Mouse (Mus musculus): Measurements from ENCODE around the gene Zdhhc4. TPM values are rescaled to one million over a fixed set of nuclear protein-coding genes. Genes with fewer than 3 reads are reported as not detected.

The Zdhhc4 gene
- polyA plus RNA-seq, 1 experiment from 2014 or later = 72.7 TPM

GRCm38 (mm10) chr5:143272108-143272507 is 56.9 kb downstream of the Zdhhc4 start:
- Histone ChIP-seq H3K27me3 (ENCODE audit: control insufficient read depth, insufficient read depth, low read depth, low read length) (peaks cover 3% of the 10 kb centered on the region; the same call in 1 of the 2 replicates), H3K9me3 (ENCODE audit: control insufficient read depth, low read length) (no peaks in the 10 kb centered on the region), H3K27ac (ENCODE audit: low read length) (no peak overlapping the region), H3K4me3 (ENCODE audit: low read length) (no peak overlapping the region), H3K36me3 (ENCODE audit: control insufficient read depth, insufficient read depth, low read length) (no peaks in the 10 kb centered on the region), H3K4me1 (replicated peaks; ENCODE audit: control insufficient read depth, insufficient read depth, low read length) (peaks cover 11% of the 10 kb centered on the region), H3K4me2 (ENCODE audit: low read depth, low read length) (no peak overlapping the region), H3K9ac (ENCODE audit: low read length) (no peak overlapping the region)
- no peak for ATAC-seq (ENCODE audit: low read depth)
- 73% methylated on average over 3 of the region's 3 CpGs for WGBS

GRCm38 (mm10) chr5:143271642-143272041 is 57.4 kb downstream of the Zdhhc4 start:
- Histone ChIP-seq H3K27ac (ENCODE audit: low read length) (no peak overlapping the region), H3K9ac (ENCODE audit: low read length) (no peak overlapping the region), H3K9me3 (ENCODE audit: control insufficient read depth, low read length) (no peaks in the 10 kb centered on the region), H3K27me3 (ENCODE audit: control insufficient read depth, insufficient read depth, low read depth, low read length) (peaks cover 3% of the 10 kb centered on the region; the same call in 1 of the 2 replicates), H3K4me1 (replicated peaks; ENCODE audit: control insufficient read depth, insufficient read depth, low read length) (peaks cover 11% of the 10 kb centered on the region), H3K4me3 (ENCODE audit: low read length) (no peak overlapping the region), H3K4me2 (ENCODE audit: low read depth, low read length) (no peak overlapping the region), H3K36me3 (ENCODE audit: control insufficient read depth, insufficient read depth, low read length) (no peaks in the 10 kb centered on the region)
- ATAC-seq (ENCODE audit: low read depth) = no peak
- WGBS = 81% methylated on average over 6 of the region's 6 CpGs

GRCm38 (mm10) chr5:143270151-143270519 is 58.9 kb downstream of the Zdhhc4 start:
- peak overlapping the region; percentile 67 for H3K4me2 ChIP-seq (ENCODE audit: low read depth, low read length)
- peak overlapping the region; percentile 79 for H3K4me3 ChIP-seq (ENCODE audit: low read length)
- peaks cover 11% of the 10 kb centered on the region for H3K4me1 ChIP-seq (replicated peaks; ENCODE audit: control insufficient read depth, insufficient read depth, low read length)
- no peaks in the 10 kb centered on the region for H3K9me3 ChIP-seq (ENCODE audit: control insufficient read depth, low read length)
- H3K36me3 ChIP-seq (ENCODE audit: control insufficient read depth, insufficient read depth, low read length) = no peaks in the 10 kb centered on the region
- 4% methylated on average over 12 of the region's 12 CpGs for WGBS
- peak; percentile 29; the same call in 1 of the 2 replicates for ATAC-seq (ENCODE audit: low read depth)
- no peak overlapping the region for H3K27ac ChIP-seq (ENCODE audit: low read length)
- H3K9ac ChIP-seq (ENCODE audit: low read length) = peak overlapping the region; percentile 84
- no peaks in the 10 kb centered on the region for H3K27me3 ChIP-seq (ENCODE audit: control insufficient read depth, insufficient read depth, low read depth, low read length)

GRCm38 (mm10) chr5:143269363-143270150 is 59.5 kb downstream of the Zdhhc4 start, which contains the start of gene Zfp316:
Gene Zfp316 (minus strand): TSS chr5:143270022.
- H3K9ac ChIP-seq (ENCODE audit: low read length) = peak within 1 kb of the TSS; percentile 84
- H3K4me1 ChIP-seq (replicated peaks; ENCODE audit: control insufficient read depth, insufficient read depth, low read length) = peaks cover 11% of the 10 kb centered on the region
- peak within 1 kb of the TSS; percentile 36; the same call in 1 of the 2 replicates for H3K27ac ChIP-seq (ENCODE audit: low read length)
- ATAC-seq (ENCODE audit: low read depth) = peak; percentile 84
- H3K9me3 ChIP-seq (ENCODE audit: control insufficient read depth, low read length) = no peaks in the 10 kb centered on the region
- H3K36me3 ChIP-seq (ENCODE audit: control insufficient read depth, insufficient read depth, low read length) = no peaks in the 10 kb centered on the region
- peak within 1 kb of the TSS; percentile 67 for H3K4me2 ChIP-seq (ENCODE audit: low read depth, low read length)
- H3K27me3 ChIP-seq (ENCODE audit: control insufficient read depth, insufficient read depth, low read depth, low read length) = no peaks in the 10 kb centered on the region
- WGBS = under 1% methylated on average over 77 of the region's 79 CpGs
- H3K4me3 ChIP-seq (ENCODE audit: low read length) = peak within 1 kb of the TSS; percentile 79

GRCm38 (mm10) chr5:143268985-143269362 is 60.1 kb downstream of the Zdhhc4 start:
- Histone ChIP-seq H3K4me3 (ENCODE audit: low read length) (peak overlapping the region; percentile 79), H3K36me3 (ENCODE audit: control insufficient read depth, insufficient read depth, low read length) (no peaks in the 10 kb centered on the region), H3K4me2 (ENCODE audit: low read depth, low read length) (peak overlapping the region; percentile 67), H3K9ac (ENCODE audit: low read length) (peak overlapping the region; percentile 84), H3K27me3 (ENCODE audit: control insufficient read depth, insufficient read depth, low read depth, low read length) (no peaks in the 10 kb centered on the region), H3K4me1 (replicated peaks; ENCODE audit: control insufficient read depth, insufficient read depth, low read length) (peaks cover 11% of the 10 kb centered on the region), H3K9me3 (ENCODE audit: control insufficient read depth, low read length) (no peaks in the 10 kb centered on the region), H3K27ac (ENCODE audit: low read length) (no peak overlapping the region)
- WGBS = 27% methylated on average over 8 of the region's 8 CpGs
- peak; percentile 6; the same call in 1 of the 2 replicates for ATAC-seq (ENCODE audit: low read depth)

- no peak for ATAC-seq (ENCODE audit: low read depth)
- WGBS = 86% methylated on average over 6 of the region's 6 CpGs
- 0 out of 2 replicates have a peak, but pooled peaks cover 2% of the 10 kb centered on the region for H3K36me3 ChIP-seq (ENCODE audit: control insufficient read depth, insufficient read depth, low read length)
- H3K4me1 ChIP-seq (replicated peaks; ENCODE audit: control insufficient read depth, insufficient read depth, low read length) = peaks cover 11% of the 10 kb centered on the region
- no peaks in the 10 kb centered on the region for H3K9me3 ChIP-seq (ENCODE audit: control insufficient read depth, low read length)
- H3K27ac ChIP-seq (ENCODE audit: low read length) = no peak overlapping the region
- no peak overlapping the region for H3K9ac ChIP-seq (ENCODE audit: low read length)
- no peaks in the 10 kb centered on the region for H3K27me3 ChIP-seq (ENCODE audit: control insufficient read depth, insufficient read depth, low read depth, low read length)
- H3K4me2 ChIP-seq (ENCODE audit: low read depth, low read length) = no peak overlapping the region
- H3K4me3 ChIP-seq (ENCODE audit: low read length) = no peak overlapping the region
These were observed 62.3 kb downstream of the Zdhhc4 start for GRCm38 (mm10) chr5:143266794-143267193.

Other genes with a start within 250 kb of the Zdhhc4 start
- 35.0 and 35.9 TPM in 2 replicates for gene Rnf216, start 216.3 kb downstream of the Zdhhc4 start, polyA plus RNA-seq (2015; fragmentation: Nextera tagmentation; extraction: Ambion mirVana)
- not detected in 2 replicates for gene Olfr718-ps1, start 181.7 kb downstream of the Zdhhc4 start, polyA plus RNA-seq (2015; fragmentation: Nextera tagmentation; extraction: Ambion mirVana)
- gene Rbak, start 148.5 kb downstream of the Zdhhc4 start, polyA plus RNA-seq (2015; fragmentation: Nextera tagmentation; extraction: Ambion mirVana) = 11.7 and 12.7 TPM in 2 replicates
- gene Spdye4b, start 148.2 kb downstream of the Zdhhc4 start, polyA plus RNA-seq (2015; fragmentation: Nextera tagmentation; extraction: Ambion mirVana) = 0.11 TPM in 1 of 2 replicates, not detected in the other
- not detected in 2 replicates for gene Spdye4a, start 102.4 kb downstream of the Zdhhc4 start, polyA plus RNA-seq (2015; fragmentation: Nextera tagmentation; extraction: Ambion mirVana)
- gene Zfp12, start 94.1 kb downstream of the Zdhhc4 start, polyA plus RNA-seq (2015; fragmentation: Nextera tagmentation; extraction: Ambion mirVana) = 13.0 and 13.9 TPM in 2 replicates
- gene Zfp316, start 59.2 kb downstream of the Zdhhc4 start, polyA plus RNA-seq (2015; fragmentation: Nextera tagmentation; extraction: Ambion mirVana) = 0.92 and 1.2 TPM in 2 replicates
- gene Zfp853, start 35.6 kb downstream of the Zdhhc4 start, polyA plus RNA-seq (2015; fragmentation: Nextera tagmentation; extraction: Ambion mirVana) = 0.05 TPM in 1 of 2 replicates, not detected in the other
- 32.3 and 33.0 TPM in 2 replicates for gene E130309D02Rik, start 13.9 kb downstream of the Zdhhc4 start, polyA plus RNA-seq (2015; fragmentation: Nextera tagmentation; extraction: Ambion mirVana)
- gene Grid2ip, start 28.1 kb upstream of the Zdhhc4 start, polyA plus RNA-seq (2015; fragmentation: Nextera tagmentation; extraction: Ambion mirVana) = 0.04 TPM in 1 of 2 replicates, not detected in the other
- gene Kdelr2, start 74.6 kb upstream of the Zdhhc4 start, polyA plus RNA-seq (2015; fragmentation: Nextera tagmentation; extraction: Ambion mirVana) = 320 and 341 TPM in 2 replicates
- gene Daglb, start 135.3 kb upstream of the Zdhhc4 start, polyA plus RNA-seq (2015; fragmentation: Nextera tagmentation; extraction: Ambion mirVana) = 8.4 TPM in 2 replicates
- gene Rac1, start 198.8 kb upstream of the Zdhhc4 start, polyA plus RNA-seq (2015; fragmentation: Nextera tagmentation; extraction: Ambion mirVana) = 329 and 475 TPM in 2 replicates

All from lung, embryonic 16.5 days (tissue).